Mouse (Mus musculus): ENCODE data around the gene Creb5. TPM values are rescaled to one million over a fixed set of nuclear protein-coding genes. Genes with fewer than 3 reads are reported as not detected.

Gene Creb5
- polyA plus RNA-seq, 1 experiment from 2014 or later = 38.9 TPM

DNA sequence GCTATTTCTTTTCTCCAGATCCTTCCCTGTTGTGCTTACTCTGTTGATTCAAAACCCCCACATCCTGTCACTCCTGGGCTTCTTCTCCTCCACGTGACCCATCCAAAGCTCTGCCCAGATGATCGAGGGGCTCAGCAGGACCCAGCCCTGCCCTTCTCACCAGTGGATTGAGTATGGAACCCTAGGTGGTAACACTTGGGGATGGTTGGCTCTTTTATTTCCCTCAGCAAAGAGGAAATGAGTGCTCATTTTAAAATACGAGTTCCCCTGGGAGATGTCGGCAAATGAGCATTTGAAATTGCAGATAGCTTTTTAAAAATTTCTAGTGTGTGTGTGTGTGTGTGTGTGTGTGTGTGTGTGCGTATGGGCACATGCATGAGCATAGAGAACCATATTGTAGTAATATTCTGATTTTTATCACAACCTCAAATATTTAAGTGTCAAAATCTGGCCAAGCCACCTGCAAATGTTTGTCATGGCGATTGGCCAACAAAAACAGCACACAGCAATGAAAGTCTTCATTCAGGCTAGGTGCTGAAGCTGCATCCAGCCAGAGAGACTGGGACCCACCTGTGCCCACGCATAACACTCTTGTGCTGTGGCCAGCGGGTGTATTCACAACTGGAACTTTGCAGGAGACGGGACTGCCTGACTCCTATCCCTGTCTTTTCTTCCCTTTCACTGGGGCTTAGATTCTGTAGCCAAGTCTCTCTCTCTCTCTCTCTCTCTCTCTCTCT lies 162.5 kb downstream of the Creb5 start:
- Histone ChIP-seq H3K27ac (no peak overlapping the region), H3K9me3 (no peaks in the 10 kb centered on the region), H3K36me3 (replicated peaks) (no peaks in the 10 kb centered on the region), H3K4me2 (no peak overlapping the region), H3K4me3 (replicated peaks) (no peak overlapping the region), H3K4me1 (peaks cover 15% of the 10 kb centered on the region), H3K9ac (no peak overlapping the region), H3K27me3 (no peaks in the 10 kb centered on the region)
- ATAC-seq (ENCODE audit: low FRiP score) = no peak
- 69% methylated on average over 9 of the region's 9 CpGs for WGBS

DNA sequence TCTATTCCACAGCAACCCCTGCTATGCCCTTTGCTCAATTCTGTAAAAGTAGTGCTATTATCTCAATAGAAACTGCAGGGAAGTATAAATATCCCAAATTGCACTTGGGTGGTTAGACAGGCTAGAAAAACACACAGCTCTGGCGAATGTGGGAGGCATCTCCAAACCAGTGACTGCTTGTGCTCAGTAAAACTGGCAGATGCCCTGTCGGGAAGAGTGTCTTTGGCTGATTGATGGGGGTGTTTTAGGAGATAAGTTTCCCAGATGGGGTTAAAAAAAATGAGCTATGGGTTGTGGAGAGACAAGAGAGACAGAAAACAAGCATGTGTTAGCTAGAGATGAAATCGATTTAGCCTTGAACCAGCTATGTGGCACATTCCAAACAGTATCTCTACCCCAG lies 163.4 kb downstream of the Creb5 start:
- Histone ChIP-seq H3K4me2 (no peak overlapping the region), H3K27me3 (no peaks in the 10 kb centered on the region), H3K27ac (no peak overlapping the region), H3K4me1 (peaks cover 15% of the 10 kb centered on the region), H3K9me3 (no peaks in the 10 kb centered on the region), H3K36me3 (replicated peaks) (no peaks in the 10 kb centered on the region), H3K9ac (no peak overlapping the region), H3K4me3 (replicated peaks) (no peak overlapping the region)
- 80% methylated on average over 3 of the region's 3 CpGs for WGBS
- no peak for ATAC-seq (ENCODE audit: low FRiP score)

DNA sequence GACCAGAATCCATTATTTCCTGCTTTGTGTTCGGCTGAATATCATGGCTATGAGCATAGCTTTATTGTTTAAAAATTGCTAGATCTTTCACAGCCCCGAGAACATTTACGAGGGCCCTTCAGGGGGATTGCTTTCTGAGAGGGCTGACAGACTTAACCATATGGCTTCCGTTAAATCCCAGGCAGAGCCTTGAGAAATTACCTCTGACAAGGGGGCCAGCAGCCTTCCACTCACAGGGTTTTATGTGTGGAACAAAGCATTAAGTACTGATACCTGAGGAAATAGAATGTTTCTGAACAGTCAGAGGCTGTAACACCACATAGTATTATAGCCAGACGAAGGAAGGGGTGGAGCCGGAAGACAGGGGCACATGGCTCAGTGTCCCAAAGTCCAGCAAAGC lies 165.2 kb downstream of the Creb5 start:
- whole genome bisulfite sequencing = 55% methylated on average over 6 of the region's 6 CpGs
- no peaks in the 10 kb centered on the region for H3K36me3 ChIP-seq (replicated peaks)
- H3K27ac ChIP-seq = no peak overlapping the region
- no peak for ATAC-seq (ENCODE audit: low FRiP score)
- no peak overlapping the region for H3K4me3 ChIP-seq (replicated peaks)
- no peak overlapping the region for H3K9ac ChIP-seq
- no peaks in the 10 kb centered on the region for H3K27me3 ChIP-seq
- no peak overlapping the region for H3K4me2 ChIP-seq
- H3K9me3 ChIP-seq = no peaks in the 10 kb centered on the region
- H3K4me1 ChIP-seq = peaks cover 15% of the 10 kb centered on the region

DNA sequence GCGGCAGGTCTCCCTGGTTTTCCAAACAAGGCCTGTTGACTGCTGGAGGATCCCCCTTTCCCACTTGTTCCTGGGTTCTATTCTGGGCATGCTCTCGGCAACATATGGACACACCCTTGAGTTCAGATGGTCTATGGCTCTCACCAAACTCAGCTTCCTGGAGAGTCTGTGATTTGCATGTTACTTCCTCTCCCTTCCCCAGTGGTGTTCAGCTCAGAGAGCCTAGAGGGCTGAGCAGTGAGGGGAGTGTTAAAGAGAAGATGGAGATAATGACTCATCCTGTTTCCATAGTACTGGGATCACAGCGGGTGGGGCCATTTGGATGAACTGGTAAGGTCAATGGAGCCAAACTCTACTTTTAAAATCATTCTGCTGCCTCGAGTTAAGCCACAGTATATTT lies 168.4 kb downstream of the Creb5 start:
- Histone ChIP-seq H3K9ac (no peak overlapping the region), H3K4me2 (no peak overlapping the region), H3K4me1 (peaks cover 15% of the 10 kb centered on the region), H3K4me3 (replicated peaks) (no peak overlapping the region), H3K36me3 (replicated peaks) (no peaks in the 10 kb centered on the region), H3K27ac (no peak overlapping the region), H3K27me3 (no peaks in the 10 kb centered on the region), H3K9me3 (no peaks in the 10 kb centered on the region)
- 78% methylated on average over 4 of the region's 4 CpGs for WGBS
- no peak for ATAC-seq (ENCODE audit: low FRiP score)

DNA sequence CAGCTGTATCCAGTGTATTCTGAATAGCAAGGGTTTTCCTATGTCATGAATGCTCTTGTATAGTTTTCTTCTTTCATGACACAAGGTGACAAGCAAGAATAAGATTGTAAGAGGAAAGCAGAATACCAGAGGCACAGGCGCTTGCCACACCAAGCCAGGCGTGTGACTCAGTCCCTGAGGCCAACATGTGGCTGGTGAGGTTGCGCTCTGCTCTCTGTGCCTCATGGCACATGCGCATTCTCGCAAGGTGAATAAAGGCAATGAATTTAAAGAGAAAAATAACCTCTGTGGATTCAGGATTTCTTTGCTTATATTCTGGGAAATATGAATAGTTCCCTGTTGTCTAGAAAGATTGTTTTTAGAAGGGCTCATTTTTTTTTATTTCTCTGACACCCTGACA lies 169.0 kb downstream of the Creb5 start:
- H3K4me2 ChIP-seq = no peak overlapping the region
- no peak overlapping the region for H3K9ac ChIP-seq
- no peak overlapping the region for H3K4me3 ChIP-seq (replicated peaks)
- no peaks in the 10 kb centered on the region for H3K27me3 ChIP-seq
- H3K4me1 ChIP-seq = peaks cover 15% of the 10 kb centered on the region
- ATAC-seq (ENCODE audit: low FRiP score) = no peak
- 94% methylated on average over 5 of the region's 5 CpGs for WGBS
- H3K9me3 ChIP-seq = no peaks in the 10 kb centered on the region
- H3K27ac ChIP-seq = no peak overlapping the region
- H3K36me3 ChIP-seq (replicated peaks) = no peaks in the 10 kb centered on the region

DNA sequence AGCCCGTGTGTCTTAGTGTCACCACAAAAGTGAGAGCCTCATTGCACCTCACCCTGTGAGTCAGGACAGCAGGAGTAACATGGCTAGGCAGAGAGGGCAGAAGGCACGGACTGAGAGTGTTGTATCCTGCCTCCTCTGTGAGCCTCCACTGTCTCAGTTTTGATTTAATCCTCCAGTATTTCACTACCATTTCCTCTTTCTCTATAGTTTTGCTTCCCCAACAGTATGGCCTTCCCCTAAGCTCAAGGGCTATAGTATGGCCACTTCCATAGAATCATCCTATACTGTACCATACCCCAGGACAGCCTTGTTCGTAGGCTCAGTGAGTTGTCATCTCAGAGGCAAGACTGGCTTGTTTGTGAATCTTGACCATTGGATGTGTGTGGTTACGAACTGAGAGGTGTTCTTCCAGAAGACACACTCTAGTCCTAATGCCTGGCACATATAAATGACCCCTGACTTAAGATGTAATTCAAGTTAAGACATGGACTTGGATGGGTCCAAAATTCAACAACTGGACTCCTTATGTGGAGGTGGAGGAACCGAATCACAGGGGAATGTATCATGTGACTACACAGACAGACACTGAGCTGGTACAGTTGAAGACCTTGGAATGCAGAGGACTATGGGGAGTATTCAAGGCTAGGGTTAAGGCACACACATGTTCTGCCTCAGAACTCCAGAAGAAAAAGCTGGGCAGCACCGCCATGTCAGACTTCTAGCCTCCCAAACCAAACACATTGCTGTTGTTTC lies 173.1 kb downstream of the Creb5 start:
- no peaks in the 10 kb centered on the region for H3K27me3 ChIP-seq
- no peak overlapping the region for H3K9ac ChIP-seq
- no peak overlapping the region for H3K4me3 ChIP-seq (replicated peaks)
- no peak for ATAC-seq (ENCODE audit: low FRiP score)
- no peaks in the 10 kb centered on the region for H3K9me3 ChIP-seq
- peaks cover 11% of the 10 kb centered on the region for H3K4me1 ChIP-seq
- H3K27ac ChIP-seq = no peak overlapping the region
- H3K4me2 ChIP-seq = no peak overlapping the region
- WGBS = 87% methylated on average over 6 of the region's 6 CpGs
- H3K36me3 ChIP-seq (replicated peaks) = no peaks in the 10 kb centered on the region

DNA sequence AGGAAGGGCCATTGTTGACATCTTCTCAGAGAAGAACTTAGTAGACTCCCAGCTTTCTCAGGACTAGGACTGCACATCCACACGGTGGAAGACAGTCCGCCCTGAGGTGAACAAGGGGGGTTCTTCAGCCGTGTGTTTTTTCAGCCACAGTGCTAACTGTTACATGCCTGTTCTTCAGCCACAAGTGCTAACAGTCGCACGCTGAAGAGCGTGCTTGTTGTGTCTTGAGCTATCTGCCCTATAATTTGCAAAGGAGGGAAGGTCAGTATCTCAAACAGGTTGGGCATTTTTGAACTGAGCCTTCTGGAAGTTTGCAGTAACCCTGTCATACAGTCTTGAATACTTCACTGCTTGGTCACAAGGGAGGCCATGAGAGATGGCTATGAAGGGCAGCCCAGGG lies 174.0 kb downstream of the Creb5 start:
- Histone ChIP-seq H3K27me3 (no peaks in the 10 kb centered on the region), H3K36me3 (replicated peaks) (no peaks in the 10 kb centered on the region), H3K27ac (no peak overlapping the region), H3K4me2 (no peak overlapping the region), H3K9me3 (no peaks in the 10 kb centered on the region), H3K4me1 (peaks cover 11% of the 10 kb centered on the region), H3K9ac (no peak overlapping the region), H3K4me3 (replicated peaks) (no peak overlapping the region)
- ATAC-seq (ENCODE audit: low FRiP score) = no peak
- WGBS = 94% methylated on average over 6 of the region's 6 CpGs

DNA sequence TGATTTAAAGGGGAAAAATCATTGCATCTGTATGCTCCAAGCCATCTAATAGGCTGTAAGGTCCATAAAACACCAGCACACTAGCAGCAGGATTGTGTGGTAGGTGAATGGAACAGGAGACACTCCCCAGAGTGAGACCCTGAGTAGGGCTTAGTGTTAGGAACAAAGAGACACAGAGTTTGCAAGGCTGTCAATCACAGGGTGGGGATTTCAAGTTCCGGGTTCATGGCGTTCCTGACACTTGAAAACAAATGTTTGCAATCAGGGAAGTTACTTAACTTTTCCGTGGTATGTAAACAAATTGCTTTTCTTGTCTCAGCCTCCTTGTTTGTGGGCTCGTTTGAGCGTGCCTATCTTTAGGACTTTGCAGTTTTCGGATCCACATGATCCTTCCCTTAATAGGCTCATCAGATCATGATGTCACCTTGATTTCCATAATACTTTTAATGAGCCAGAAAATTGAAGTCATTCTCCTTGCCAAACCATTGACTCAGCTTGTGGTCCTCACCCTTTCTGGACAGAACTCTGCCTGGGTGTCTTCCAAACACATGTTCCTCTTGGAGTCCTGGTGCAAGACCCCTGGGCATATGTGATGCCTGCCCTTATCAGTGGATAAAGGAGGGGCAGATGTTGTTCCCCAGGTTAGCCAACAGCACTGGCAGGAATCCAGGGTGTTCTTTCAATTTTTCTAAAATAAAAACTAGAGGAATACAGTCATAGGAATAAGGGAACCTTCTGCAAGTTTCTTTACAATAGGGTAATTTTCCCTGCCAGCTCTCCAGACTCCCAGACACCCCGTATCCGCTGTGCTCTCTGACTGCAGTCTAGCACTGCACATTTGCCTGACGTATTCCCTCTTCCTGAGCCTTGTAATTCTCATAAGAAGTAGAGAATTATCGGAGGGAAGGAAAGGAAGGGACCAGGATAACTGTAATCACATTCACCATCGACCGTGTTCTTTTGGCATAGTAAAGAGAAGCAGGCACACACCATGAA lies 175.0 kb downstream of the Creb5 start:
- Histone ChIP-seq H3K4me3 (replicated peaks) (no peak overlapping the region), H3K27me3 (no peaks in the 10 kb centered on the region), H3K27ac (no peak overlapping the region), H3K4me1 (peaks cover 11% of the 10 kb centered on the region), H3K9ac (no peak overlapping the region), H3K9me3 (no peaks in the 10 kb centered on the region), H3K4me2 (no peak overlapping the region), H3K36me3 (replicated peaks) (no peaks in the 10 kb centered on the region)
- no peak for ATAC-seq (ENCODE audit: low FRiP score)
- WGBS = 66% methylated on average over 12 of the region's 12 CpGs

DNA sequence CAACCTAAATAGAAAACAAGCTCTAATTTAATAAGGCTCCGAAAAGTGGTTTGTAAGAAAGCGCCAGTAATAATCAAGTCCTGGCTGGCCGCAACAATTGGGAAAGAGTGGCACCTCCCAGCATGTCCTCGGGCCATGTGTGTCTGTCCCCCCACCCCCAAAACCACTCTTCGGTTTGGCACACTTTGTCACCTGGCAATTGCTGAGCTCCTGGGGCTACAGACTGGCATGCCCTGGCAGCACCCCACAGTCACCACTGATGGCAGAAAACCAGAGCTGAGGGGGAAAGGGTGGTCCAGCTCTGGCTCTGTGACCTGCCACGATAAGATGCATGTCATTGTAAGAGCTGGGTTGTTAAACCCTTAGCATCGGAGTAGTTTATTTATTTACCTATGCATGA lies 175.7 kb downstream of the Creb5 start:
- Histone ChIP-seq H3K9me3 (no peaks in the 10 kb centered on the region), H3K36me3 (replicated peaks) (no peaks in the 10 kb centered on the region), H3K27ac (no peak overlapping the region), H3K4me3 (replicated peaks) (no peak overlapping the region), H3K4me2 (no peak overlapping the region), H3K4me1 (peaks cover 11% of the 10 kb centered on the region), H3K9ac (no peak overlapping the region), H3K27me3 (no peaks in the 10 kb centered on the region)
- WGBS = 73% methylated on average over 7 of the region's 7 CpGs
- no peak for ATAC-seq (ENCODE audit: low FRiP score)

DNA sequence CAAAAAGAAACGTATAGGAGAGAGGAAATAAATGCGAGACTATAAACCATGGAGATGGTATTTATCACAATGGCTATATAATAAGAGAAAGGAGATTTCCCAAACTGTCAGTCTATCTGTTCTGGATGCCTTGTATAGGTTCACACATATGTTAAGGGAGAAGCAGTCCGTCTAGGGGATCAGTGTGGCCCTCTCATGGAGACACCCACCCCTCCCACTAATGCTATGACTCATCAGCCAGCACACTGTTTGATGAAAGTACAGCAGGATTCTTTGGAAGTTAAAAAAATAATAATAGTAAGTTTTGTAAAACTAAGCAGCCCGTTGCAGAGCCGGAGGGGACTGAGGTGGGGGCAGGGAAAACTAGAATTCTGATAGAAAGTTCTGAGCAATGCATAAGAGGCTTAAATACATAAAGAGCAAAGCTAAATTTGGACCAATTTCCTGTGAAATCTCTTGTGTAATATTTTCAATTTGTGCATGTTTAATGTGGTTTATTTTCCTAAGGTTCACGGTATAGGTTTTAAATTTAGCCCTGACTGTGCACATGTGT lies 176.3 kb downstream of the Creb5 start:
- Histone ChIP-seq H3K27ac (no peak overlapping the region), H3K36me3 (replicated peaks) (no peaks in the 10 kb centered on the region), H3K27me3 (no peaks in the 10 kb centered on the region), H3K9me3 (no peaks in the 10 kb centered on the region), H3K4me2 (no peak overlapping the region), H3K4me3 (replicated peaks) (no peak overlapping the region), H3K4me1 (peaks cover 8% of the 10 kb centered on the region), H3K9ac (no peak overlapping the region)
- 71% methylated on average over 6 of the region's 6 CpGs for WGBS
- no peak for ATAC-seq (ENCODE audit: low FRiP score)

DNA sequence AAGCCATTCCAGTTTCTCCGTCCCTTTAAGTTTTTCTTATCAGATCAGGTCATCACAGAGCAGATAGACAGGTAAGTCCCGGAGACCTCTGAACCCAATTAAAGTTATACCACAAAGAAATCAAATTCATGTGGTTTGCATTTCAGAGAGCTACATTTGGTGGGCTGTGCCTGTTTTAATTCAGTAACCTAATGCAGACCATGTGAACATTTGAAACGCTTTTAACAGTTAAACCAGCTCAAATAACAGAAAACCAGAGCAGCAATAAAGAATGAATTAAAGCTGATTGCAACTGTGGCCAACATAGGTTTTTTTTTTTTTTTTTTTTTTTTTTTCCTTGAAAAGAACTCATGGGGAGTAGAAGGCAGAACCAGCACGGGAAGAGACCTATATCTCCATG lies 182.1 kb downstream of the Creb5 start:
- WGBS = 83% methylated on average over 4 of the region's 4 CpGs
- Histone ChIP-seq H3K4me1 (no peaks in the 10 kb centered on the region), H3K27me3 (no peaks in the 10 kb centered on the region), H3K9ac (no peak overlapping the region), H3K36me3 (replicated peaks) (no peaks in the 10 kb centered on the region), H3K4me2 (no peak overlapping the region), H3K27ac (no peak overlapping the region), H3K4me3 (replicated peaks) (no peak overlapping the region), H3K9me3 (no peaks in the 10 kb centered on the region)
- ATAC-seq (ENCODE audit: low FRiP score) = no peak

DNA sequence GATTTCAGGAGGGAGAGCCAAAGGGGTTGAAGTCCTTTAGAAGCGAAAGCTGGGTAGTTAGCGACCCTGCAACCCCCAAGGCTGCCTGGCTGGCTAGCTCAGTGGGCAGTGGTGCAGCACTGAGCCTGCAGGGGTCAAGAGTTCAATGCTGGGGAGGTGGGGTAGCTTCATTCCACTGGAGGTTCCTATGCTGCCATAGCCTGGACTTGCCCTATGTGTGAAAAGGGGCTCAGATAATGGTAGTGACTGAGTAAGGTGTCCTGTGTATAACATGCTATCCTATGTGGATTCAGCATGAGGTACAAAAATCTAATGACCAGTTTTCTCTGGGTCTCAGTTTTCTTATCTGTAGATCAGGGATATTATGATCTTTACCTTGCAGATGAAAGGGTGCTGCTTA lies 182.6 kb downstream of the Creb5 start:
- no peak overlapping the region for H3K9ac ChIP-seq
- 78% methylated on average over 2 of the region's 2 CpGs for WGBS
- H3K9me3 ChIP-seq = no peaks in the 10 kb centered on the region
- no peaks in the 10 kb centered on the region for H3K4me1 ChIP-seq
- ATAC-seq (ENCODE audit: low FRiP score) = no peak
- no peaks in the 10 kb centered on the region for H3K27me3 ChIP-seq
- H3K4me3 ChIP-seq (replicated peaks) = no peak overlapping the region
- no peak overlapping the region for H3K27ac ChIP-seq
- H3K4me2 ChIP-seq = no peak overlapping the region
- no peaks in the 10 kb centered on the region for H3K36me3 ChIP-seq (replicated peaks)

Data from forebrain, embryonic 12.5 days (tissue).